9 mouse cellular contexts compared by ENCODE assay signal in genomic region chr7:28825686-28826401, GRCm38 (mm10). TPM values are rescaled to one million over a fixed set of nuclear protein-coding genes. Genes with fewer than 3 reads are reported as not detected.
DNase-seq lines count a peak whose midpoint lies in the region; ATAC-seq and TF ChIP-seq lines count a peak whose summit lies in the region.
"Had no signal": no experiment of that assay in that cellular context is flagged by ENCODE, and none has a peak within 500 bp of the region (broad histone marks: within the 10 kb centered on the region; RNA-seq: fewer than 3 reads in every experiment).

No protein-coding gene starts in this region.

- 0 out of 2 replicates have a peak, but pooled peaks have one; percentile 23 for ATAC-seq in forebrain, postnatal 0 days

- peak overlapping the region; percentile 55 for H3K4me3 ChIP-seq in forebrain, postnatal 0 days (ENCODE audit: low read depth, low read length)

- peak; percentile 53 for DNase-seq in adrenal gland, postnatal 10 days
- no peak for DNase-seq in adrenal gland, postnatal 4 days (ENCODE audit: low spot score in 2 of 2)
- peak; percentile 72 for DNase-seq in NIH3T3 (ENCODE audit: low read depth)
- DNase-seq in forebrain, postnatal 0 days, result no peak
- peak; percentile 64 for DNase-seq in kidney, adult 9 months
- peak; percentile 52 to 53 for DNase-seq in lung, postnatal 4 days
- peak; percentile 59 for DNase-seq in thymus, postnatal 0 days (ENCODE audit: low spot score)
- DNase-seq in frontal cortex, postnatal 14 days (ENCODE audit: low spot score in 2 of 2), result no peak

- 0 out of 2 replicates have a peak, but pooled peaks cover 4% of the 10 kb centered on the region for H3K4me1 ChIP-seq in forebrain, postnatal 0 days (ENCODE audit: insufficient read depth)

- WGBS in forebrain, postnatal 0 days, result 51% methylated on average over 11 of the region's 11 CpGs

- H3K4me2 ChIP-seq in forebrain, postnatal 0 days (ENCODE audit: low read depth), result peak overlapping the region; percentile 58

- peak overlapping the region; percentile 62 for H3K9ac ChIP-seq in forebrain, postnatal 0 days

- peaks cover 36% of the 10 kb centered on the region for H3K36me3 ChIP-seq in forebrain, postnatal 0 days (ENCODE audit: insufficient read depth)

- peak overlapping the region; percentile 79 for H3K27ac ChIP-seq in forebrain, postnatal 0 days (ENCODE audit: low read depth, low read length)

- H3K27me3 ChIP-seq in forebrain, postnatal 0 days (ENCODE audit: insufficient read depth, low read length), result no peaks in the 10 kb centered on the region

- H3K9me3 ChIP-seq in forebrain, postnatal 0 days (ENCODE audit: low read length), result no peaks in the 10 kb centered on the region

- TF ChIP-seq CTCF in forebrain, postnatal 0 days (IDR thresholded peaks at IDR 0.05; ENCODE audit: low read depth), result peak; percentile 25

RNA-seq across cellular contexts. Expression of gene Ech1, which starts 0.8 kb away (rescaled TPM):
- 1,000 to 10,000 TPM; 1,178 to 1,235 TPM for total RNA-seq in adrenal gland, postnatal 10 days (2021)
- total RNA-seq in adrenal gland, postnatal 4 days (2021), result 100 to 1,000 TPM; 327 to 392 TPM
- total RNA-seq in forebrain, postnatal 0 days (2014; rRNA removed), result 79.6 and 88.3 TPM in 2 replicates
- polyA plus RNA-seq in forebrain, postnatal 0 days (2015; fragmentation: Nextera tagmentation; extraction: Ambion mirVana), result 101 and 110 TPM in 2 replicates
- polyA plus RNA-seq in thymus, postnatal 0 days (2015; fragmentation: Nextera tagmentation; extraction: Ambion mirVana), result 167 and 184 TPM in 2 replicates

RNA-seq across cellular contexts. Expression of gene Lgals4, which starts 7.8 kb away (rescaled TPM):
- total RNA-seq in adrenal gland, postnatal 10 days (2021), result 10 to 100 TPM; 25.9 to 55.7 TPM
- total RNA-seq in adrenal gland, postnatal 4 days (2021), result 10 to 100 TPM; 29.2 to 33.2 TPM
- 2.4 and 5.2 TPM in 2 replicates for total RNA-seq in forebrain, postnatal 0 days (2014; rRNA removed)
- polyA plus RNA-seq in forebrain, postnatal 0 days (2015; fragmentation: Nextera tagmentation; extraction: Ambion mirVana), result 3.3 and 3.5 TPM in 2 replicates
- polyA plus RNA-seq in thymus, postnatal 0 days (2015; fragmentation: Nextera tagmentation; extraction: Ambion mirVana), result 10.1 and 12.0 TPM in 2 replicates

RNA-seq across cellular contexts. Expression of gene Hnrnpl, which starts 17.5 kb away (rescaled TPM):
- total RNA-seq in adrenal gland, postnatal 10 days (2021), result 100 to 1,000 TPM; 459 to 528 TPM
- 100 to 1,000 TPM; 722 to 725 TPM for total RNA-seq in adrenal gland, postnatal 4 days (2021)
- total RNA-seq in forebrain, postnatal 0 days (2014; rRNA removed), result 261 and 264 TPM in 2 replicates
- 172 TPM in 2 replicates for polyA plus RNA-seq in forebrain, postnatal 0 days (2015; fragmentation: Nextera tagmentation; extraction: Ambion mirVana)
- polyA plus RNA-seq in thymus, postnatal 0 days (2015; fragmentation: Nextera tagmentation; extraction: Ambion mirVana), result 285 and 358 TPM in 2 replicates

RNA-seq across cellular contexts. Expression of gene Rinl, which starts 37.1 kb away (rescaled TPM):
- 1 to 10 TPM; 3.7 to 4.9 TPM for total RNA-seq in adrenal gland, postnatal 10 days (2021)
- 1 to 10 TPM; 2.2 to 4.2 TPM for total RNA-seq in adrenal gland, postnatal 4 days (2021)
- 2.1 and 2.2 TPM in 2 replicates for total RNA-seq in forebrain, postnatal 0 days (2014; rRNA removed)
- 1.6 TPM in 2 replicates for polyA plus RNA-seq in forebrain, postnatal 0 days (2015; fragmentation: Nextera tagmentation; extraction: Ambion mirVana)
- polyA plus RNA-seq in thymus, postnatal 0 days (2015; fragmentation: Nextera tagmentation; extraction: Ambion mirVana), result 75.9 and 105 TPM in 2 replicates

RNA-seq across cellular contexts. Expression of gene Lgals7, which starts 37.8 kb away (rescaled TPM):
- total RNA-seq in adrenal gland, postnatal 10 days (2021), result 1 to 10 TPM; 1.2 to 2.1 TPM
- 1 to 10 TPM; 3.9 TPM for total RNA-seq in adrenal gland, postnatal 4 days (2021)
- 2.8 and 10.4 TPM in 2 replicates for total RNA-seq in forebrain, postnatal 0 days (2014; rRNA removed)
- 3.5 and 3.8 TPM in 2 replicates for polyA plus RNA-seq in forebrain, postnatal 0 days (2015; fragmentation: Nextera tagmentation; extraction: Ambion mirVana)
- polyA plus RNA-seq in thymus, postnatal 0 days (2015; fragmentation: Nextera tagmentation; extraction: Ambion mirVana), result 0.99 and 1.1 TPM in 2 replicates
- total RNA-seq: hematopoietic stem cell, adult 5-6 weeks had no signal

Comparison
In these comparisons a context has a peak if more than half of its experiments do, and no peak if none do; other contexts are left out.
1. DNase-seq: peak in adrenal gland, postnatal 10 days (single experiment), NIH3T3 (single experiment), kidney, adult 9 months (single experiment), lung, postnatal 4 days (2 of 2) and thymus, postnatal 0 days (single experiment); none in adrenal gland, postnatal 4 days (0 of 2), forebrain, postnatal 0 days (single experiment) and frontal cortex, postnatal 14 days (0 of 2).